Mouse (Mus musculus) hindbrain, embryonic 15.5 days (tissue): ENCODE data around the gene Efcab2. TPM values are rescaled to one million over a fixed set of nuclear protein-coding genes. Genes with fewer than 3 reads are reported as not detected.

Experiments used
- ATAC-seq: fragments of 200-750 bp; cut with Nextera tagmentation; 2 replicates; pipeline ENCODE4 v1.8.0; 2017; ENCODE audit warnings: low read depth, moderate number of reproducible peaks, moderate TSS enrichment; ENCODE audit not compliant: low FRiP score
- H3K27ac ChIP-seq: fragments of 300-500 bp; sonication (generic); replicated peaks from 2 replicates; pipeline ENCODE4 v1.5.1; 2015; ENCODE audit warnings: mild to moderate bottlenecking, inconsistent platforms
- H3K27me3 ChIP-seq: fragments of 300-500 bp; sonication (generic); 2 replicates; pipeline ENCODE4 v1.6.1; 2015; ENCODE audit warnings: control low read depth, inconsistent platforms
- H3K36me3 ChIP-seq: fragments of 300-500 bp; sonication (generic); 2 replicates; pipeline ENCODE4 v1.6.1; 2015; ENCODE audit warnings: control low read depth, inconsistent platforms
- H3K4me1 ChIP-seq: fragments of 300-500 bp; sonication (generic); replicated peaks from 2 replicates; pipeline ENCODE4 v1.6.1; 2015; ENCODE audit warnings: control low read depth, inconsistent platforms
- H3K4me2 ChIP-seq: fragments of 300-500 bp; sonication (generic); 2 replicates; pipeline ENCODE4 v1.6.1; 2015; ENCODE audit warnings: moderate library complexity, mild to moderate bottlenecking, inconsistent platforms
- H3K4me3 ChIP-seq: fragments of 300-500 bp; sonication (generic); 2 replicates; pipeline ENCODE4 v1.5.1; 2015; ENCODE audit warnings: mild to moderate bottlenecking, inconsistent platforms
- H3K9ac ChIP-seq: fragments of 300-500 bp; sonication (generic); 2 replicates; pipeline ENCODE4 v1.6.1; 2015; ENCODE audit warnings: inconsistent platforms
- H3K9me3 ChIP-seq: fragments of 300-500 bp; sonication (generic); 2 replicates; pipeline ENCODE4 v1.6.1; 2016; ENCODE audit warnings: control low read depth, inconsistent platforms
- WGBS: fragments of 180-500 bp; shearing (Covaris S2); methylation state at CpG from one replicate; pipeline ENCODE4 v1.1.7; 2015; 5-methylcytosine and 5-hydroxymethylcytosine counted together
- polyA plus RNA-seq: library from polyadenylated mRNA; unstranded; fragments of >200 nt; fragmentation: Nextera tagmentation; extraction: Ambion mirVana; gene quantifications from 2 replicates; pipeline ENCODE4 v1.2.1, GENCODE M21; 2015

Gene Efcab2
- polyA plus RNA-seq, 1 experiment from 2014 or later = 11.2 TPM

- no peak for ATAC-seq
- Histone ChIP-seq H3K9ac (no peak overlapping the region), H3K4me1 (no peaks in the 10 kb centered on the region)
These were observed 44.0 kb downstream of the Efcab2 start for GRCm38 (mm10) chr1:178449933-178450332.

GRCm38 (mm10) chr1:178454125-178454524, 48.2 kb downstream of the Efcab2 start:
- H3K4me1 ChIP-seq = no peaks in the 10 kb centered on the region
- 90% methylated on average over 3 of the region's 3 CpGs for WGBS
- H3K4me2 ChIP-seq = no peak overlapping the region
- no peak for ATAC-seq
- H3K9me3 ChIP-seq = no peaks in the 10 kb centered on the region
- H3K27ac ChIP-seq = no peak overlapping the region
- no peaks in the 10 kb centered on the region for H3K27me3 ChIP-seq
- H3K4me3 ChIP-seq = no peak overlapping the region
- no peaks in the 10 kb centered on the region for H3K36me3 ChIP-seq
- no peak overlapping the region for H3K9ac ChIP-seq

More at GRCm38 (mm10) chr1:178449933-178450332, 44.0 kb downstream of the Efcab2 start:
- no peak overlapping the region for H3K4me2 ChIP-seq
- no peak overlapping the region for H3K27ac ChIP-seq
- 84% methylated on average over 2 of the region's 2 CpGs for WGBS
- H3K27me3 ChIP-seq = no peaks in the 10 kb centered on the region
- no peaks in the 10 kb centered on the region for H3K9me3 ChIP-seq
- no peaks in the 10 kb centered on the region for H3K36me3 ChIP-seq
- no peak overlapping the region for H3K4me3 ChIP-seq

GRCm38 (mm10) chr1:178455120-178455519, 49.2 kb downstream of the Efcab2 start:
- no peak overlapping the region for H3K9ac ChIP-seq
- H3K4me2 ChIP-seq = no peak overlapping the region
- H3K4me3 ChIP-seq = no peak overlapping the region
- H3K4me1 ChIP-seq = no peaks in the 10 kb centered on the region
- H3K36me3 ChIP-seq = no peaks in the 10 kb centered on the region
- 89% methylated on average over 1 of the region's 1 CpGs for WGBS
- no peaks in the 10 kb centered on the region for H3K9me3 ChIP-seq
- no peak for ATAC-seq
- no peaks in the 10 kb centered on the region for H3K27me3 ChIP-seq
- no peak overlapping the region for H3K27ac ChIP-seq

GRCm38 (mm10) chr1:178458029-178458428, 52.1 kb downstream of the Efcab2 start:
- no peaks in the 10 kb centered on the region for H3K27me3 ChIP-seq
- no peak for ATAC-seq
- H3K36me3 ChIP-seq = no peaks in the 10 kb centered on the region
- no peak overlapping the region for H3K4me2 ChIP-seq
- H3K27ac ChIP-seq = no peak overlapping the region
- H3K4me1 ChIP-seq = no peaks in the 10 kb centered on the region
- H3K9me3 ChIP-seq = no peaks in the 10 kb centered on the region
- H3K9ac ChIP-seq = no peak overlapping the region
- no peak overlapping the region for H3K4me3 ChIP-seq
- 82% methylated on average over 2 of the region's 2 CpGs for WGBS

- no peaks in the 10 kb centered on the region for H3K9me3 ChIP-seq
- H3K4me1 ChIP-seq = no peaks in the 10 kb centered on the region
- H3K4me3 ChIP-seq = no peak overlapping the region
- H3K9ac ChIP-seq = no peak overlapping the region
- WGBS = 0% methylated on average over 2 of the region's 2 CpGs
- no peak overlapping the region for H3K27ac ChIP-seq
- no peaks in the 10 kb centered on the region for H3K36me3 ChIP-seq
- no peaks in the 10 kb centered on the region for H3K27me3 ChIP-seq
- ATAC-seq = peak; percentile 84
- H3K4me2 ChIP-seq = no peak overlapping the region
These were observed 57.8 kb downstream of the Efcab2 start for GRCm38 (mm10) chr1:178463712-178464111.

- Histone ChIP-seq H3K4me1 (no peaks in the 10 kb centered on the region), H3K9ac (no peak overlapping the region), H3K9me3 (no peaks in the 10 kb centered on the region), H3K27ac (no peak overlapping the region), H3K27me3 (no peaks in the 10 kb centered on the region), H3K4me3 (no peak overlapping the region), H3K36me3 (no peaks in the 10 kb centered on the region), H3K4me2 (no peak overlapping the region)
- ATAC-seq = peak; percentile 34; the same call in 1 of the 2 replicates
- 40% methylated on average over 4 of the region's 4 CpGs for WGBS
These were observed 58.3 kb downstream of the Efcab2 start for GRCm38 (mm10) chr1:178464140-178464539.

GRCm38 (mm10) chr1:178467594-178467993, 61.7 kb downstream of the Efcab2 start:
- ATAC-seq = no peak
- Histone ChIP-seq H3K4me2 (no peak overlapping the region), H3K27ac (no peak overlapping the region), H3K27me3 (no peaks in the 10 kb centered on the region), H3K4me3 (no peak overlapping the region), H3K9me3 (no peaks in the 10 kb centered on the region), H3K9ac (no peak overlapping the region), H3K36me3 (no peaks in the 10 kb centered on the region), H3K4me1 (no peaks in the 10 kb centered on the region)
- WGBS = 76% methylated on average over 6 of the region's 6 CpGs

GRCm38 (mm10) chr1:178468280-178468679, 62.4 kb downstream of the Efcab2 start:
- Histone ChIP-seq H3K27me3 (no peaks in the 10 kb centered on the region), H3K9me3 (no peaks in the 10 kb centered on the region), H3K4me3 (no peak overlapping the region), H3K4me2 (no peak overlapping the region), H3K36me3 (no peaks in the 10 kb centered on the region), H3K27ac (no peak overlapping the region), H3K4me1 (no peaks in the 10 kb centered on the region), H3K9ac (no peak overlapping the region)
- no peak for ATAC-seq
- 7% methylated on average over 2 of the region's 2 CpGs for WGBS

- H3K27me3 ChIP-seq = no peaks in the 10 kb centered on the region
- no peak overlapping the region for H3K4me3 ChIP-seq
- H3K9me3 ChIP-seq = no peaks in the 10 kb centered on the region
- no peaks in the 10 kb centered on the region for H3K36me3 ChIP-seq
- H3K9ac ChIP-seq = no peak overlapping the region
- no peak for ATAC-seq
- H3K4me2 ChIP-seq = no peak overlapping the region
- no peak overlapping the region for H3K27ac ChIP-seq
- no peaks in the 10 kb centered on the region for H3K4me1 ChIP-seq
These were observed 78.0 kb downstream of the Efcab2 start for GRCm38 (mm10) chr1:178483854-178484253.

- H3K27me3 ChIP-seq = no peaks in the 10 kb centered on the region
- ATAC-seq = no peak
- H3K9ac ChIP-seq = no peak overlapping the region
- 84% methylated on average over 5 of the region's 5 CpGs for WGBS
- H3K4me3 ChIP-seq = no peak overlapping the region
- H3K27ac ChIP-seq = no peak overlapping the region
- no peak overlapping the region for H3K4me2 ChIP-seq
- no peaks in the 10 kb centered on the region for H3K4me1 ChIP-seq
- H3K36me3 ChIP-seq = no peaks in the 10 kb centered on the region
- H3K9me3 ChIP-seq = no peaks in the 10 kb centered on the region
These were observed 79.4 kb downstream of the Efcab2 start for GRCm38 (mm10) chr1:178485138-178485867.

GRCm38 (mm10) chr1:178485868-178486220, 80.0 kb downstream of the Efcab2 start:
- WGBS = 72% methylated on average over 5 of the region's 5 CpGs
- H3K9ac ChIP-seq = no peak overlapping the region
- H3K27ac ChIP-seq = no peak overlapping the region
- ATAC-seq = no peak
- H3K9me3 ChIP-seq = no peaks in the 10 kb centered on the region
- H3K4me1 ChIP-seq = no peaks in the 10 kb centered on the region
- H3K4me2 ChIP-seq = no peak overlapping the region
- H3K27me3 ChIP-seq = no peaks in the 10 kb centered on the region
- no peaks in the 10 kb centered on the region for H3K36me3 ChIP-seq
- no peak overlapping the region for H3K4me3 ChIP-seq

GRCm38 (mm10) chr1:178486828-178487227, 80.9 kb downstream of the Efcab2 start:
- H3K27me3 ChIP-seq = no peaks in the 10 kb centered on the region
- no peak overlapping the region for H3K4me3 ChIP-seq
- 67% methylated on average over 5 of the region's 5 CpGs for WGBS
- H3K4me2 ChIP-seq = no peak overlapping the region
- no peak overlapping the region for H3K27ac ChIP-seq
- 0 out of 2 replicates have a peak, but pooled peaks have one; percentile 38 for ATAC-seq
- no peaks in the 10 kb centered on the region for H3K9me3 ChIP-seq
- no peak overlapping the region for H3K9ac ChIP-seq
- no peaks in the 10 kb centered on the region for H3K36me3 ChIP-seq
- H3K4me1 ChIP-seq = no peaks in the 10 kb centered on the region

GRCm38 (mm10) chr1:178489127-178489526, 83.2 kb downstream of the Efcab2 start:
- ATAC-seq = no peak
- Histone ChIP-seq H3K9me3 (no peaks in the 10 kb centered on the region), H3K27ac (no peak overlapping the region; the same call in 1 of the 2 replicates), H3K27me3 (no peaks in the 10 kb centered on the region), H3K36me3 (no peaks in the 10 kb centered on the region), H3K4me1 (no peaks in the 10 kb centered on the region), H3K4me3 (no peak overlapping the region), H3K9ac (no peak overlapping the region), H3K4me2 (no peak overlapping the region)
- WGBS = 40% methylated on average over 3 of the region's 3 CpGs
